Mouse (Mus musculus): ENCODE data around the gene Gm36245. TPM values are rescaled to one million over a fixed set of nuclear protein-coding genes. Genes with fewer than 3 reads are reported as not detected.
A peak's percentile ranks its signal among the peaks of the same experiment; 100 is the strongest.
"Not testable (repeated sequence)": the region's sequence is repeated elsewhere in the genome, so short reads cannot be mapped to it uniquely, and the experiment has no call there.

Gm36245 gene
- polyA plus RNA-seq, 1 experiment = not detected

GRCm38 (mm10) chr15:77590881-77591280 lies 8.2 kb upstream of the Gm36245 start:
- H3K4me1 ChIP-seq (ENCODE audit: control insufficient read depth, insufficient read depth, low read length) = no peaks in the 10 kb centered on the region
- no peak overlapping the region for H3K4me3 ChIP-seq (ENCODE audit: insufficient read depth, low read depth, low read length)
- WGBS = 52% methylated on average over 2 of the region's 2 CpGs
- no peak overlapping the region for H3K27ac ChIP-seq (ENCODE audit: insufficient read depth, low read depth, low read length)
- TF ChIP-seq CTCF (conservative IDR thresholded peaks at IDR 0.05; ENCODE audit: insufficient read depth, insufficient read length, low read depth, low read length) (no peak), POLR2A (IDR thresholded peaks at IDR 0.05; ENCODE audit: low read depth, low read length) (no peak)
- no peaks in the 10 kb centered on the region for H3K36me3 ChIP-seq (ENCODE audit: control insufficient read depth, insufficient read depth, low read length)
- DNase-seq = peak; percentile 44
- H3K27me3 ChIP-seq (replicated peaks; ENCODE audit: control insufficient read depth, insufficient read depth, low read length) = no peaks in the 10 kb centered on the region

GRCm38 (mm10) chr15:77593557-77593956 lies 5.5 kb upstream of the Gm36245 start:
- H3K27ac ChIP-seq (ENCODE audit: insufficient read depth, low read depth, low read length) = no peak overlapping the region
- TF ChIP-seq POLR2A (IDR thresholded peaks at IDR 0.05; ENCODE audit: low read depth, low read length) = no peak
- TF ChIP-seq CTCF (conservative IDR thresholded peaks at IDR 0.05; ENCODE audit: insufficient read depth, insufficient read length, low read depth, low read length) = no peak
- no peaks in the 10 kb centered on the region for H3K4me1 ChIP-seq (ENCODE audit: control insufficient read depth, insufficient read depth, low read length)
- 85% methylated on average over 1 of the region's 1 CpGs for WGBS
- no peak overlapping the region for H3K4me3 ChIP-seq (ENCODE audit: insufficient read depth, low read depth, low read length)
- DNase-seq = no peak
- H3K36me3 ChIP-seq (ENCODE audit: control insufficient read depth, insufficient read depth, low read length) = no peaks in the 10 kb centered on the region
- no peaks in the 10 kb centered on the region for H3K27me3 ChIP-seq (replicated peaks; ENCODE audit: control insufficient read depth, insufficient read depth, low read length)

GRCm38 (mm10) chr15:77595961-77596360 lies 3.1 kb upstream of the Gm36245 start, which contains the start of gene Apol10b:
Gene Apol10b, minus strand, starts transcription at chr15:77596125.
- no peaks in the 10 kb centered on the region for H3K27me3 ChIP-seq (replicated peaks; ENCODE audit: control insufficient read depth, insufficient read depth, low read length)
- H3K36me3 ChIP-seq (ENCODE audit: control insufficient read depth, insufficient read depth, low read length) = no peaks in the 10 kb centered on the region
- peaks cover 3% of the 10 kb centered on the region; the same call in 1 of the 2 replicates for H3K4me1 ChIP-seq (ENCODE audit: control insufficient read depth, insufficient read depth, low read length)
- no peak within 1 kb of the TSS for H3K4me3 ChIP-seq (ENCODE audit: insufficient read depth, low read depth, low read length)
- DNase-seq = no peak
- TF ChIP-seq CTCF (conservative IDR thresholded peaks at IDR 0.05; ENCODE audit: insufficient read depth, insufficient read length, low read depth, low read length) (no peak), POLR2A (IDR thresholded peaks at IDR 0.05; ENCODE audit: low read depth, low read length) (no peak)
- H3K27ac ChIP-seq (ENCODE audit: insufficient read depth, low read depth, low read length) = no peak within 1 kb of the TSS
- 47% methylated on average over 5 of the region's 5 CpGs for WGBS

- Histone ChIP-seq H3K27ac (ENCODE audit: insufficient read depth, low read depth, low read length) (peak overlapping the region; percentile 73), H3K36me3 (ENCODE audit: control insufficient read depth, insufficient read depth, low read length) (no peaks in the 10 kb centered on the region), H3K27me3 (replicated peaks; ENCODE audit: control insufficient read depth, insufficient read depth, low read length) (no peaks in the 10 kb centered on the region), H3K4me1 (ENCODE audit: control insufficient read depth, insufficient read depth, low read length) (peaks cover 3% of the 10 kb centered on the region; the same call in 1 of the 2 replicates), H3K4me3 (ENCODE audit: insufficient read depth, low read depth, low read length) (no peak overlapping the region)
- DNase-seq = peak; percentile 83
- WGBS = 41% methylated on average over 3 of the region's 3 CpGs
- no peak for TF ChIP-seq POLR2A (IDR thresholded peaks at IDR 0.05; ENCODE audit: low read depth, low read length)
- no peak for TF ChIP-seq CTCF (conservative IDR thresholded peaks at IDR 0.05; ENCODE audit: insufficient read depth, insufficient read length, low read depth, low read length)
Measured at GRCm38 (mm10) chr15:77598429-77598828, 629 bp upstream of the Gm36245 start.

- WGBS = 74% methylated on average over 3 of the region's 3 CpGs
- TF ChIP-seq POLR2A (IDR thresholded peaks at IDR 0.05; ENCODE audit: low read depth, low read length) (no peak), CTCF (conservative IDR thresholded peaks at IDR 0.05; ENCODE audit: insufficient read depth, insufficient read length, low read depth, low read length) (no peak)
- H3K4me1 ChIP-seq (ENCODE audit: control insufficient read depth, insufficient read depth, low read length) = no peaks in the 10 kb centered on the region
- no peaks in the 10 kb centered on the region for H3K27me3 ChIP-seq (replicated peaks; ENCODE audit: control insufficient read depth, insufficient read depth, low read length)
- H3K27ac ChIP-seq (ENCODE audit: insufficient read depth, low read depth, low read length) = no peak overlapping the region
- DNase-seq = peak; percentile 41
- no peaks in the 10 kb centered on the region for H3K36me3 ChIP-seq (ENCODE audit: control insufficient read depth, insufficient read depth, low read length)
- no peak overlapping the region for H3K4me3 ChIP-seq (ENCODE audit: insufficient read depth, low read depth, low read length)
Measured at GRCm38 (mm10) chr15:77606069-77606468, 7.0 kb downstream of the Gm36245 start.

GRCm38 (mm10) chr15:77624710-77625109 lies 25.7 kb downstream of the Gm36245 start:
- 88% methylated on average over 1 of the region's 1 CpGs for WGBS
- Histone ChIP-seq H3K27me3 (replicated peaks; ENCODE audit: control insufficient read depth, insufficient read depth, low read length) (no peaks in the 10 kb centered on the region), H3K36me3 (ENCODE audit: control insufficient read depth, insufficient read depth, low read length) (no peaks in the 10 kb centered on the region), H3K4me1 (ENCODE audit: control insufficient read depth, insufficient read depth, low read length) (no peaks in the 10 kb centered on the region), H3K27ac (ENCODE audit: insufficient read depth, low read depth, low read length) (no peak overlapping the region), H3K4me3 (ENCODE audit: insufficient read depth, low read depth, low read length) (no peak overlapping the region)
- no peak for DNase-seq
- no peak for TF ChIP-seq CTCF (conservative IDR thresholded peaks at IDR 0.05; ENCODE audit: insufficient read depth, insufficient read length, low read depth, low read length)
- no peak for TF ChIP-seq POLR2A (IDR thresholded peaks at IDR 0.05; ENCODE audit: low read depth, low read length)

- not testable (repeated sequence) for H3K4me1 ChIP-seq (ENCODE audit: control insufficient read depth, insufficient read depth, low read length); DNase-seq; H3K4me3 ChIP-seq (ENCODE audit: insufficient read depth, low read depth, low read length); H3K36me3 ChIP-seq (ENCODE audit: control insufficient read depth, insufficient read depth, low read length); H3K27ac ChIP-seq (ENCODE audit: insufficient read depth, low read depth, low read length); H3K27me3 ChIP-seq (replicated peaks; ENCODE audit: control insufficient read depth, insufficient read depth, low read length)
- WGBS = 61% methylated on average over 4 of the region's 4 CpGs
Measured at GRCm38 (mm10) chr15:77626471-77626870, 27.4 kb downstream of the Gm36245 start.

GRCm38 (mm10) chr15:77628647-77629046 lies 29.6 kb downstream of the Gm36245 start:
- WGBS = 56% methylated on average over 9 of the region's 9 CpGs
- not testable (repeated sequence) for H3K4me1 ChIP-seq (ENCODE audit: control insufficient read depth, insufficient read depth, low read length); H3K36me3 ChIP-seq (ENCODE audit: control insufficient read depth, insufficient read depth, low read length); H3K4me3 ChIP-seq (ENCODE audit: insufficient read depth, low read depth, low read length); H3K27me3 ChIP-seq (replicated peaks; ENCODE audit: control insufficient read depth, insufficient read depth, low read length); H3K27ac ChIP-seq (ENCODE audit: insufficient read depth, low read depth, low read length)
- DNase-seq = peak; percentile 33
- peak; percentile 36 for TF ChIP-seq CTCF (conservative IDR thresholded peaks at IDR 0.05; ENCODE audit: insufficient read depth, insufficient read length, low read depth, low read length)

- not testable (repeated sequence) for DNase-seq; H3K27ac ChIP-seq (ENCODE audit: insufficient read depth, low read depth, low read length); H3K36me3 ChIP-seq (ENCODE audit: control insufficient read depth, insufficient read depth, low read length); H3K4me1 ChIP-seq (ENCODE audit: control insufficient read depth, insufficient read depth, low read length); H3K27me3 ChIP-seq (replicated peaks; ENCODE audit: control insufficient read depth, insufficient read depth, low read length); H3K4me3 ChIP-seq (ENCODE audit: insufficient read depth, low read depth, low read length)
- 86% methylated on average over 3 of the region's 3 CpGs for WGBS
Measured at GRCm38 (mm10) chr15:77629822-77630221, 30.8 kb downstream of the Gm36245 start.

GRCm38 (mm10) chr15:77643176-77643575 lies 44.1 kb downstream of the Gm36245 start, which contains the start of gene Apol11b:
Gene Apol11b, minus strand, starts transcription at chr15:77643286.
- not testable (repeated sequence) for H3K27me3 ChIP-seq (replicated peaks; ENCODE audit: control insufficient read depth, insufficient read depth, low read length); H3K4me1 ChIP-seq (ENCODE audit: control insufficient read depth, insufficient read depth, low read length); H3K27ac ChIP-seq (ENCODE audit: insufficient read depth, low read depth, low read length); H3K4me3 ChIP-seq (ENCODE audit: insufficient read depth, low read depth, low read length); DNase-seq; H3K36me3 ChIP-seq (ENCODE audit: control insufficient read depth, insufficient read depth, low read length)
- WGBS = 69% methylated on average over 2 of the region's 2 CpGs

GRCm38 (mm10) chr15:77651143-77651542 lies 52.1 kb downstream of the Gm36245 start:
- H3K36me3 ChIP-seq (ENCODE audit: control insufficient read depth, insufficient read depth, low read length); DNase-seq; H3K4me1 ChIP-seq (ENCODE audit: control insufficient read depth, insufficient read depth, low read length); H3K4me3 ChIP-seq (ENCODE audit: insufficient read depth, low read depth, low read length); H3K27ac ChIP-seq (ENCODE audit: insufficient read depth, low read depth, low read length); H3K27me3 ChIP-seq (replicated peaks; ENCODE audit: control insufficient read depth, insufficient read depth, low read length): not testable (repeated sequence)

Measured in kidney, adult 2 months (tissue).